Mouse (Mus musculus): ENCODE results near the gene Gm20425. TPM values are rescaled to one million over a fixed set of nuclear protein-coding genes. Genes with fewer than 3 reads are reported as not detected.

The Gm20425 gene
- polyA plus RNA-seq, 1 experiment from 2014 or later = 2.7 TPM

- ATAC-seq (ENCODE audit: insufficient number of reproducible peaks, low FRiP score, low TSS enrichment, low read depth) = no peak
- WGBS = 43% methylated on average over 9 of the region's 9 CpGs
- H3K9ac ChIP-seq = no peak overlapping the region
- H3K27ac ChIP-seq = no peak overlapping the region
- 0 out of 2 replicates have a peak, but pooled peaks cover 4% of the 10 kb centered on the region for H3K4me1 ChIP-seq
- no peaks in the 10 kb centered on the region for H3K9me3 ChIP-seq
- H3K27me3 ChIP-seq = no peaks in the 10 kb centered on the region
- no peak overlapping the region for H3K4me3 ChIP-seq
- no peak overlapping the region for H3K4me2 ChIP-seq
- no peaks in the 10 kb centered on the region for H3K36me3 ChIP-seq
Measured at GRCm38 (mm10) chr9:103146703-103147102, 83.4 kb downstream of the Gm20425 start.

- ATAC-seq (ENCODE audit: insufficient number of reproducible peaks, low FRiP score, low TSS enrichment, low read depth) = no peak
- H3K4me1 ChIP-seq = 0 out of 2 replicates have a peak, but pooled peaks cover 4% of the 10 kb centered on the region
- H3K27me3 ChIP-seq = no peaks in the 10 kb centered on the region
- H3K27ac ChIP-seq = no peak overlapping the region
- H3K4me2 ChIP-seq = no peak overlapping the region
- 87% methylated on average over 10 of the region's 10 CpGs for WGBS
- no peaks in the 10 kb centered on the region for H3K9me3 ChIP-seq
- H3K36me3 ChIP-seq = no peaks in the 10 kb centered on the region
- no peak overlapping the region for H3K4me3 ChIP-seq
- no peak overlapping the region for H3K9ac ChIP-seq
Measured at GRCm38 (mm10) chr9:103146257-103146656, 83.8 kb downstream of the Gm20425 start.

- WGBS = 40% methylated on average over 5 of the region's 5 CpGs
- Histone ChIP-seq H3K4me2 (no peak overlapping the region), H3K27ac (no peak overlapping the region)
Measured at GRCm38 (mm10) chr9:103145351-103145750, 84.8 kb downstream of the Gm20425 start.

GRCm38 (mm10) chr9:103143881-103144280, 86.2 kb downstream of the Gm20425 start:
- ATAC-seq (ENCODE audit: insufficient number of reproducible peaks, low FRiP score, low TSS enrichment, low read depth) = no peak
- WGBS = 63% methylated on average over 4 of the region's 4 CpGs
- Histone ChIP-seq H3K9me3 (no peaks in the 10 kb centered on the region), H3K4me3 (no peak overlapping the region), H3K9ac (no peak overlapping the region), H3K27ac (no peak overlapping the region), H3K4me1 (0 out of 2 replicates have a peak, but pooled peaks cover 4% of the 10 kb centered on the region), H3K4me2 (no peak overlapping the region), H3K27me3 (no peaks in the 10 kb centered on the region), H3K36me3 (no peaks in the 10 kb centered on the region)

More at GRCm38 (mm10) chr9:103145351-103145750, 84.8 kb downstream of the Gm20425 start:
- H3K36me3 ChIP-seq = no peaks in the 10 kb centered on the region
- H3K4me3 ChIP-seq = no peak overlapping the region
- no peak for ATAC-seq (ENCODE audit: insufficient number of reproducible peaks, low FRiP score, low TSS enrichment, low read depth)
- H3K9ac ChIP-seq = no peak overlapping the region
- no peaks in the 10 kb centered on the region for H3K9me3 ChIP-seq
- no peaks in the 10 kb centered on the region for H3K27me3 ChIP-seq
- 0 out of 2 replicates have a peak, but pooled peaks cover 4% of the 10 kb centered on the region for H3K4me1 ChIP-seq

GRCm38 (mm10) chr9:103141266-103141665, 88.8 kb downstream of the Gm20425 start:
- Histone ChIP-seq H3K9ac (no peak overlapping the region), H3K4me3 (no peak overlapping the region), H3K4me1 (0 out of 2 replicates have a peak, but pooled peaks cover 4% of the 10 kb centered on the region), H3K27me3 (no peaks in the 10 kb centered on the region), H3K9me3 (no peaks in the 10 kb centered on the region), H3K36me3 (no peaks in the 10 kb centered on the region), H3K27ac (no peak overlapping the region), H3K4me2 (no peak overlapping the region)
- 86% methylated on average over 7 of the region's 7 CpGs for WGBS
- no peak for ATAC-seq (ENCODE audit: insufficient number of reproducible peaks, low FRiP score, low TSS enrichment, low read depth)

- H3K36me3 ChIP-seq = no peaks in the 10 kb centered on the region
Measured at GRCm38 (mm10) chr9:103140384-103140783, 89.7 kb downstream of the Gm20425 start.

More at GRCm38 (mm10) chr9:103140384-103140783, 89.7 kb downstream of the Gm20425 start:
- 0 out of 2 replicates have a peak, but pooled peaks cover 4% of the 10 kb centered on the region for H3K4me1 ChIP-seq
- H3K4me2 ChIP-seq = no peak overlapping the region
- H3K4me3 ChIP-seq = no peak overlapping the region
- H3K9me3 ChIP-seq = no peaks in the 10 kb centered on the region
- H3K27ac ChIP-seq = no peak overlapping the region
- no peaks in the 10 kb centered on the region for H3K27me3 ChIP-seq
- no peak overlapping the region for H3K9ac ChIP-seq
- WGBS = 74% methylated on average over 6 of the region's 6 CpGs
- ATAC-seq (ENCODE audit: insufficient number of reproducible peaks, low FRiP score, low TSS enrichment, low read depth) = no peak

Other genes starting within 250 kb of the Gm20425 start
- gene Slco2a1, start 241.6 kb downstream of the Gm20425 start, polyA plus RNA-seq (2015; fragmentation: Nextera tagmentation; extraction: Ambion mirVana) = 6.2 and 7.1 TPM in 2 replicates
- 5.7 and 7.8 TPM in 2 replicates for gene Rab6b, start 118.5 kb downstream of the Gm20425 start, polyA plus RNA-seq (2015; fragmentation: Nextera tagmentation; extraction: Ambion mirVana)
- 65.5 and 71.9 TPM in 2 replicates for gene Srprb, start 28.2 kb downstream of the Gm20425 start, polyA plus RNA-seq (2015; fragmentation: Nextera tagmentation; extraction: Ambion mirVana)
- gene Trf, start 137 bp upstream of the Gm20425 start, polyA plus RNA-seq (2015; fragmentation: Nextera tagmentation; extraction: Ambion mirVana) = 32.7 and 42.1 TPM in 2 replicates
- gene 1300017J02Rik, start 74.8 kb upstream of the Gm20425 start, polyA plus RNA-seq (2015; fragmentation: Nextera tagmentation; extraction: Ambion mirVana) = 0.88 and 1.5 TPM in 2 replicates
- 50.9 and 57.7 TPM in 2 replicates for gene Topbp1, start 74.9 kb upstream of the Gm20425 start, polyA plus RNA-seq (2015; fragmentation: Nextera tagmentation; extraction: Ambion mirVana)
- gene Cdv3, start 135.5 kb upstream of the Gm20425 start, polyA plus RNA-seq (2015; fragmentation: Nextera tagmentation; extraction: Ambion mirVana) = 95.2 and 121 TPM in 2 replicates